Mouse (Mus musculus): ENCODE measurements at regions not wholly inside any gene's neighbourhood (a gene's known extent, or its start where the extent isn't known, plus 50 kb on each side); places are given as distances from the start of the nearest gene placed in this dataset.

DNA sequence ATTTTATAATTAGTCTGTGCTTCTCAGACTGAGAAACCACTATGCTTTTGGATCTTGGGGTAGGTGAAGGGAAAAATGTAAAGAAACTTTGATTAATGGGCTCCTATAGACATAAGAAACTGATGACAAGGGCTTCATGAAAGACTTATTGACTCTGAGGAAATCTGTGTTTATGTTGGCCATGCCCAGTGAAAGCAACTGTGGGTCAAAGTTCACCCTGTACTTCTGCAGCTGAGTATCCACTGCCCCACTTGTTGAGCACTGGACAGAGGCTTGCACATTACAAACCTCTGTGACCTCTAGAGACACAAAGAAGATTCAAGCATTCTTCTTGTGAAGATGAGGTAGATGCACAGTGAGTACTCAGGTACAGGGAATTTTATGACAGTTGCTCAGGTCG is 114.7 kb upstream of the Adra1d start:
- Histone ChIP-seq H3K36me3 (ENCODE audit: control insufficient read depth, insufficient read depth, low read length) (no peaks in the 10 kb centered on the region), H3K4me1 (ENCODE audit: control insufficient read depth, insufficient read depth, low read length) (no peaks in the 10 kb centered on the region), H3K27ac (ENCODE audit: low read length) (no peak overlapping the region), H3K9ac (replicated peaks; ENCODE audit: low read depth, low read length) (no peak overlapping the region), H3K4me3 (ENCODE audit: low read depth, low read length) (no peak overlapping the region), H3K9me3 (ENCODE audit: control insufficient read depth, low read depth, low read length) (no peaks in the 10 kb centered on the region), H3K4me2 (replicated peaks; ENCODE audit: low read depth, low read length) (no peak overlapping the region), H3K27me3 (ENCODE audit: control insufficient read depth, insufficient read depth, low read length) (no peaks in the 10 kb centered on the region)
- 81% methylated on average over 1 of the region's 1 CpGs for WGBS
- no peak for ATAC-seq (ENCODE audit: insufficient number of reproducible peaks, insufficient read depth, low FRiP score, low read depth)

DNA sequence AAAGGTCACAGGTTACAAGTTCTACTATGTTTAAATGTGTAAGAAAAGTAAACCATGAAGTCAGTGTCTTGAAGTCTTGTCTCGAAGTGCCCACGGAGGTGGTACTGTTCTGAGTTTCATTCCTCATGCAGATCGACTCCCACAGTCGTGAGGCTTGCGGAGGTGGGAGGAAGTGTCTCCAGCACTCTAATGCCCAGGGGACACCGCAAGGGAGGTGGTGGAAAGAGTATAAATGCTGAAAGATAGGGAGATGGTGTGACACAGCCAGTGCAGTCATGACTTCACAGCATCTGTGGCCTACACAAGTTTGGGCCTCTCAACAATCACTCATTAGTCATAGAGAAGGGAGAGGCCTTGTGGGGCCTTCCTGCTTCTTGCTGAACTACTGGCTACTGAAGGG is 112.8 kb upstream of the Adra1d start:
- no peaks in the 10 kb centered on the region for H3K36me3 ChIP-seq (ENCODE audit: control insufficient read depth, insufficient read depth, low read length)
- ATAC-seq (ENCODE audit: insufficient number of reproducible peaks, insufficient read depth, low FRiP score, low read depth): no peak
- H3K4me3 ChIP-seq (ENCODE audit: low read depth, low read length): no peak overlapping the region
- no peak overlapping the region for H3K4me2 ChIP-seq (replicated peaks; ENCODE audit: low read depth, low read length)
- H3K4me1 ChIP-seq (ENCODE audit: control insufficient read depth, insufficient read depth, low read length): no peaks in the 10 kb centered on the region
- 88% methylated on average over 6 of the region's 6 CpGs for WGBS
- no peaks in the 10 kb centered on the region for H3K27me3 ChIP-seq (ENCODE audit: control insufficient read depth, insufficient read depth, low read length)
- H3K9ac ChIP-seq (replicated peaks; ENCODE audit: low read depth, low read length): no peak overlapping the region
- no peaks in the 10 kb centered on the region for H3K9me3 ChIP-seq (ENCODE audit: control insufficient read depth, low read depth, low read length)
- H3K27ac ChIP-seq (ENCODE audit: low read length): no peak overlapping the region

DNA sequence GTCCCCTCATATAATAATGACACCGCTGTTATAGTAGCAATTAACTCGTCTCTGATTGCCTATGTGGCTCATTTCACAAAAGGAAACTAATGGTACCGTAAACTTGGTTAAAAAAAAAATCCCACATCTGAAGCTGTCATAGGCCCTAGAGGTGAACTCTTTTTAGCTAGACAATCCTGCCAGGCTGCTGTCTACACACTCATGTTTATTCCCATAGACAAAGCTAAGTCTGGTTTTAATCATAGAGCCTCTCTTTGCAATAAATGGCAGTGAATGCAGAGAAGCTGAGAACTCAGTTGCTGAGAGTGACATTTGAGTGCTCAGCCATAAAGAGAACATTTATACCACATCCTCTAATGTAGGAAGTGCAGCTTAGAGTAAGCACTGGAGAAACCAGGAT is 111.3 kb upstream of the Adra1d start:
- Histone ChIP-seq H3K9me3 (ENCODE audit: control insufficient read depth, low read depth, low read length) (no peaks in the 10 kb centered on the region), H3K36me3 (ENCODE audit: control insufficient read depth, insufficient read depth, low read length) (no peaks in the 10 kb centered on the region), H3K4me2 (replicated peaks; ENCODE audit: low read depth, low read length) (no peak overlapping the region), H3K4me3 (ENCODE audit: low read depth, low read length) (no peak overlapping the region), H3K9ac (replicated peaks; ENCODE audit: low read depth, low read length) (no peak overlapping the region), H3K27ac (ENCODE audit: low read length) (no peak overlapping the region), H3K27me3 (ENCODE audit: control insufficient read depth, insufficient read depth, low read length) (no peaks in the 10 kb centered on the region), H3K4me1 (ENCODE audit: control insufficient read depth, insufficient read depth, low read length) (no peaks in the 10 kb centered on the region)
- WGBS: 53% methylated on average over 3 of the region's 3 CpGs
- ATAC-seq (ENCODE audit: insufficient number of reproducible peaks, insufficient read depth, low FRiP score, low read depth): no peak

DNA sequence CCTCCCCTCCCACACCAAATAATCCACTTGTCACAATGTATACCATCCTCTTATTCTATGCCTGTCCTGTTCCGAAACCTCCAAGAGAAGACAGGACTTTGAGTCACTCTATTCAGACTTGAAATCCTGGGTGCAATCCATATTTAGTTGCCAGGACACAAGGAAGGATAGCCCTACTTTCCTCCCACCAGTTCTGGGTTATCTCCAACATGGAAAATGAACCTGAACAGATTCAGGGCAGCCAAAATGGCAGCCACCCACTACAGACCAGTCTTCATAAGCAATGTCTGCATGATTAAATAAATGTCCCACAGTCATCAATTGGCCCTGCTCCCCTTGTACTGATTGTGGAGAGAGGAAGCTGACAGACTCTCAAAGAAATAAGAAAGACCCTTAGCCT is 110.6 kb upstream of the Adra1d start:
- 91% methylated on average over 1 of the region's 1 CpGs for WGBS
- no peaks in the 10 kb centered on the region for H3K36me3 ChIP-seq (ENCODE audit: control insufficient read depth, insufficient read depth, low read length)
- no peaks in the 10 kb centered on the region for H3K9me3 ChIP-seq (ENCODE audit: control insufficient read depth, low read depth, low read length)
- no peaks in the 10 kb centered on the region for H3K4me1 ChIP-seq (ENCODE audit: control insufficient read depth, insufficient read depth, low read length)
- H3K4me3 ChIP-seq (ENCODE audit: low read depth, low read length): no peak overlapping the region
- no peak overlapping the region for H3K27ac ChIP-seq (ENCODE audit: low read length)
- H3K27me3 ChIP-seq (ENCODE audit: control insufficient read depth, insufficient read depth, low read length): no peaks in the 10 kb centered on the region
- no peak overlapping the region for H3K4me2 ChIP-seq (replicated peaks; ENCODE audit: low read depth, low read length)
- no peak overlapping the region for H3K9ac ChIP-seq (replicated peaks; ENCODE audit: low read depth, low read length)
- no peak for ATAC-seq (ENCODE audit: insufficient number of reproducible peaks, insufficient read depth, low FRiP score, low read depth)

DNA sequence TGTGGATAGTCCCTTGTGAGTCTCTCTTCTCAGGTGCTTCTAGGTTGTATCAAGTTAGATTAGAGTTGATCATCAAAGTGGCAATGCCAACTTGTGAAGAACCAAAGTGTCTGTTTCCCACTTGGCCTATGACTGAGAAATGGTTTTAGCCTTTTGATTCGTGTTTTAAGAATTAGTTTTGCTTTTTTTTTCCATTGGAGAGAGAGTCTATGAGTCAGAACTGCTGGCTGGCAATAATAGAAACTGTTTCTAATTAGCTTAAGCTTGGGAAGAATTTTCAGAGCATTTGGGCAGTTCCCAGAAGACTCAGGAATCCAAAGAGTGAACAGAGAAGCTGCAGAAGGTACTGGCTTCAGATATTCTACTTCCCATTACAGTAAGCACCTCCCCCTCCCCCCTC is 110.1 kb upstream of the Adra1d start:
- no peaks in the 10 kb centered on the region for H3K36me3 ChIP-seq (ENCODE audit: control insufficient read depth, insufficient read depth, low read length)
- no peaks in the 10 kb centered on the region for H3K27me3 ChIP-seq (ENCODE audit: control insufficient read depth, insufficient read depth, low read length)
- ATAC-seq (ENCODE audit: insufficient number of reproducible peaks, insufficient read depth, low FRiP score, low read depth): no peak
- no peak overlapping the region for H3K27ac ChIP-seq (ENCODE audit: low read length)
- 50% methylated on average over 1 of the region's 1 CpGs for WGBS
- no peaks in the 10 kb centered on the region for H3K4me1 ChIP-seq (ENCODE audit: control insufficient read depth, insufficient read depth, low read length)
- H3K4me2 ChIP-seq (replicated peaks; ENCODE audit: low read depth, low read length): no peak overlapping the region
- no peak overlapping the region for H3K9ac ChIP-seq (replicated peaks; ENCODE audit: low read depth, low read length)
- H3K4me3 ChIP-seq (ENCODE audit: low read depth, low read length): no peak overlapping the region
- H3K9me3 ChIP-seq (ENCODE audit: control insufficient read depth, low read depth, low read length): no peaks in the 10 kb centered on the region

DNA sequence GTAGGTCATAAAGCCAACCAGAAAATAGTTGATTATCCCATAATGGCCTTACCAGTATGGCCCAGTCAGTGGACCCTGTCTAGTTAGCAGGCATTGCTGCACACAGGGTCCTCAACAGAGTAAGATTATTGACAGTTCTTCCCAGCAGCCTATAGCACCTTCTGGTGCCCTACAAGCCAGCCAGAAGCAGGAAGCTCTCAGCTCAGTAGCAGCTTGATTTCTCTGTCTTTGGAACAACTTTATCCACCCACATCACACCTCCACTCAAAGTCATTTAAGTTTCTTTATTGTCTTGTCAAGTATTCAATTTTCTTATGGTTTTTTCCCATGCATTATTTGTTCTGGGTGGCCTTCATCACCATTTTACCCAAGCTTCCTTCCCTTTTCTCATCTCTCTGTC is 108.8 kb upstream of the Adra1d start:
- Histone ChIP-seq H3K4me1 (ENCODE audit: control insufficient read depth, insufficient read depth, low read length) (no peaks in the 10 kb centered on the region), H3K27me3 (ENCODE audit: control insufficient read depth, insufficient read depth, low read length) (no peaks in the 10 kb centered on the region), H3K9me3 (ENCODE audit: control insufficient read depth, low read depth, low read length) (no peaks in the 10 kb centered on the region), H3K4me2 (replicated peaks; ENCODE audit: low read depth, low read length) (no peak overlapping the region), H3K36me3 (ENCODE audit: control insufficient read depth, insufficient read depth, low read length) (no peaks in the 10 kb centered on the region), H3K27ac (ENCODE audit: low read length) (no peak overlapping the region), H3K9ac (replicated peaks; ENCODE audit: low read depth, low read length) (no peak overlapping the region), H3K4me3 (ENCODE audit: low read depth, low read length) (no peak overlapping the region)
- no peak for ATAC-seq (ENCODE audit: insufficient number of reproducible peaks, insufficient read depth, low FRiP score, low read depth)

DNA sequence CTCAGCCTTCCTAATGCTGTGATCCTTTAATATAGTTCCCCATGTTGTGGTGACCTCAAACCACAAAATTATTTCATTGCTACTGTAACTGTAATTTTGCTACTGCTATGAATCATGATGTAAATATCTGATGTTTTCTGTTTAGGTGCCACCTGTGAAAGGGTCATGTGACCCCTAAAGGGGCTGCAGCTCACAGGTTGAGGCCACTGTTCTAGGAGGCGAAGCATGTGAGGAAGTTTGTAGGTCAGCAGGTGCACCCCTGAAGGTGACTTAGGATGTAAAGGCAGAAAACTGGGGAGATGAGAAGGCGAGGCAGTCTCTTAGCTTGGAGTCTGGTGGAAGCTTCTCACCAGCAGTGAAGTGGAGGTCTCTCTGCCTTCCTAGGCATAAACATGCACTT is 105.8 kb upstream of the Adra1d start:
- no peak overlapping the region for H3K4me2 ChIP-seq (replicated peaks; ENCODE audit: low read depth, low read length)
- H3K9me3 ChIP-seq (ENCODE audit: control insufficient read depth, low read depth, low read length): no peaks in the 10 kb centered on the region
- WGBS: 88% methylated on average over 2 of the region's 2 CpGs
- H3K36me3 ChIP-seq (ENCODE audit: control insufficient read depth, insufficient read depth, low read length): no peaks in the 10 kb centered on the region
- H3K9ac ChIP-seq (replicated peaks; ENCODE audit: low read depth, low read length): no peak overlapping the region
- no peaks in the 10 kb centered on the region for H3K27me3 ChIP-seq (ENCODE audit: control insufficient read depth, insufficient read depth, low read length)
- no peak overlapping the region for H3K4me3 ChIP-seq (ENCODE audit: low read depth, low read length)
- no peak overlapping the region for H3K27ac ChIP-seq (ENCODE audit: low read length)
- H3K4me1 ChIP-seq (ENCODE audit: control insufficient read depth, insufficient read depth, low read length): no peaks in the 10 kb centered on the region
- no peak for ATAC-seq (ENCODE audit: insufficient number of reproducible peaks, insufficient read depth, low FRiP score, low read depth)

DNA sequence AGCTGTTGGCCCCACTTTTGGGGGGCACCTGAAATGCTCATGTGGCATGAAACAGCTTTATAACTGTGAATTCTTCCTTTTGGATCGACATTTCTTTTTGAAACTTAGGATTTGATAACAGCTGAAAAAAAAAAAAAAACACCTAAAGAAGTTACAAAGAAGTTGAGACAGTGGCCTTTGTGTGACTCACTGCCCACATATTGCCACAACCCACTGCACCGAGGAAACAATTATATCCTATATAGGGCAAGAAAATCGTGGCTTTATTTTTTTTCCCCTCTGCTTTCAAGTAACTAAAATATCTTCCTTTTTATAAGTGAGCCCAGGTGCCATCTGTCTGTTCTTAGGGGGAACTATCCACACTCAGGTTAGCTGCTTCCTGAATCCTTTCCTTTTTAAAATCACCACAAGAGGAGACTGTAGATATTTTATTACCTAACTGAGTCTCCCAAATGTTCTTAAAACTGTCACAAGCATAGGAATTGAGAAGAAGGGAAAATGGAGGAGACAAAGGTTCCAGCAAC is 104.8 kb upstream of the Adra1d start:
- Histone ChIP-seq H3K27me3 (ENCODE audit: control insufficient read depth, insufficient read depth, low read length) (no peaks in the 10 kb centered on the region), H3K27ac (ENCODE audit: low read length) (no peak overlapping the region), H3K9me3 (ENCODE audit: control insufficient read depth, low read depth, low read length) (no peaks in the 10 kb centered on the region), H3K4me1 (ENCODE audit: control insufficient read depth, insufficient read depth, low read length) (no peaks in the 10 kb centered on the region), H3K4me2 (replicated peaks; ENCODE audit: low read depth, low read length) (no peak overlapping the region), H3K9ac (replicated peaks; ENCODE audit: low read depth, low read length) (no peak overlapping the region), H3K36me3 (ENCODE audit: control insufficient read depth, insufficient read depth, low read length) (no peaks in the 10 kb centered on the region), H3K4me3 (ENCODE audit: low read depth, low read length) (no peak overlapping the region)
- WGBS: 82% methylated on average over 3 of the region's 3 CpGs
- no peak for ATAC-seq (ENCODE audit: insufficient number of reproducible peaks, insufficient read depth, low FRiP score, low read depth)

DNA sequence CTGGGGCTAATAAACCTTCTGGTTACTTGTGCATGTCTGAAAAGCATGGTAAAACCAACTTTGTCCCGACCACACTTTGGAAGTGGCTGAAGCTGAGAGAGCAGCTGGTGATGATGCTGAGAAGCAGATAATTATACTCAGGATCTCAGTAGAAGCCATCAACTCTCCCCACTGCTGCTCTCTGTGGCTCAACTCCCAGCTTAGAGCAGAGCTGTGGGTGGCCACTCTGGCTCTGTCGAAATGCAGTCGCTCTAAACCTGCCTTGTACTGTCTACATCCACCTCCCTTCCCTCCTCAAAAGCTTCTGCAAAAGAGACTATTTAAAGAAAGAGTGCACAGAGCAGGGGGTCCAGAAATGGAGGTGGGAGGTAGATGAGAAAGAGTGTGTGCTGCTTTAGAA is 102.5 kb upstream of the Adra1d start:
- no peak for ATAC-seq (ENCODE audit: insufficient number of reproducible peaks, insufficient read depth, low FRiP score, low read depth)
- no peaks in the 10 kb centered on the region for H3K36me3 ChIP-seq (ENCODE audit: control insufficient read depth, insufficient read depth, low read length)
- no peaks in the 10 kb centered on the region for H3K9me3 ChIP-seq (ENCODE audit: control insufficient read depth, low read depth, low read length)
- H3K27ac ChIP-seq (ENCODE audit: low read length): no peak overlapping the region
- 78% methylated on average over 3 of the region's 3 CpGs for WGBS
- no peaks in the 10 kb centered on the region for H3K4me1 ChIP-seq (ENCODE audit: control insufficient read depth, insufficient read depth, low read length)
- H3K4me3 ChIP-seq (ENCODE audit: low read depth, low read length): no peak overlapping the region
- H3K9ac ChIP-seq (replicated peaks; ENCODE audit: low read depth, low read length): no peak overlapping the region
- H3K4me2 ChIP-seq (replicated peaks; ENCODE audit: low read depth, low read length): no peak overlapping the region
- no peaks in the 10 kb centered on the region for H3K27me3 ChIP-seq (ENCODE audit: control insufficient read depth, insufficient read depth, low read length)

All from stomach, embryonic 14.5 days (tissue).